Mouse (Mus musculus): Measurements from ENCODE around the gene Tpp2.
"Not testable (repeated sequence)": the region's sequence is repeated elsewhere in the genome, so short reads cannot be mapped to it uniquely, and the experiment has no call there.

The Tpp2 gene

DNA sequence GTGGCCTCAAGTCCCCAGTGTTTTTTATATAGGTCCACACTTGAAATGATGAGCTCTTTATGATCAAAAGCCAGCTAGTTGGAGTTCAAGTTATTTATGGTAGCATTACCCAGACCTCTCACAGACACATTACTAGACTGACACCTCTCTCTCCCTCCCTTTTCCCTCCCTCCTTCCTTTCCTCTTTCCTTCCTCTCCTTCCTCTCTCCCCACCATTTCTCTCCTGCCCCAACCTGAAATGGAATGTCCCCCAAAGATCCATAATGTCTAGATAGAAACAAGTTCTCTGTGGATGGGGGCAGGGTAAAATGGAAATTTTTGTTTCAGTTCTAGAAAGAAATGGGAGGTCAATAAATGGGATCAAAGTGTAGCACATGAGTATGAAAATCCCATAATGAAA is 86.5 kb downstream of the Tpp2 start, which contains the start of gene Mettl21c:
Mettl21c (minus strand) TSS at position 101 of the 400 bp plus-strand sequence.
- no peak for DNase-seq (ENCODE audit: low read depth)

DNA sequence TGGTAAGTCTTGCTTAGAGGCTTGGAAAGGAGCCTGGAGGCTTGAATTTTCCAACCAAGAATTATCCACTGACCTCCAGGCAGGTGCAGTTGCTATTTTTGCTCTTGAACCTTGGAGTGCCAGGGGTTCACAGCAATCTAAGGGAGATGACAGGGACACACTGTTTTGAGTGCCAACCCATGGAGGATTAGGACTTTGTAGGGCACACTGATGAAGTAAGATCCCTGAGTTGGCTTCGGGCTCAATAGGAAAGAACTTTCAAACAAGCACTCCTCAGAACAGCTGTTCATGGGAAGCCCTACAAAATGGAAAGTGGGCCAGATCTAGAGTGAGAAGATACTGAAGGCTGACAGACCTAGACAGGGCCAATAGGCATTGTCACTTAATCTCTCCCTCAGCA is 89.2 kb downstream of the Tpp2 start:
- no peak for DNase-seq (ENCODE audit: low read depth)

DNA sequence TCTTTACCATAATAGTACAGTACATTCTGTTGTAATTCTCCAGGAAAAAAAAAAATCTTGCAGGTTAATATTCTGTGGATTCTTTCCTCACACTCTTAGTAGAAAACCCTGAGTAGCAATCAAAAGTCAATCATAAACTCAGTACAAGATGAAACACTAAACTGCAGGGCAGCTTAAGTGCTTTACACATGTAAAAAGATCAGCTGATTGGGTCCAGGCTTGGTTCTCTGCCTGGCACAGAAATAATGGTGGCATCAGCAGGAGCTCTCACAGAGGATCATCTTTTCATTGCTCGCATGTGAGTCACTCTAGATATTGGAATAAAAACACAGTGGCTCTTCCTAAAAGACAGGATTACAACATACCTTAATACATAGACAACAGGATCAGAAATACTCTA is 94.2 kb downstream of the Tpp2 start:
- DNase-seq (ENCODE audit: low read depth) = no peak

DNA sequence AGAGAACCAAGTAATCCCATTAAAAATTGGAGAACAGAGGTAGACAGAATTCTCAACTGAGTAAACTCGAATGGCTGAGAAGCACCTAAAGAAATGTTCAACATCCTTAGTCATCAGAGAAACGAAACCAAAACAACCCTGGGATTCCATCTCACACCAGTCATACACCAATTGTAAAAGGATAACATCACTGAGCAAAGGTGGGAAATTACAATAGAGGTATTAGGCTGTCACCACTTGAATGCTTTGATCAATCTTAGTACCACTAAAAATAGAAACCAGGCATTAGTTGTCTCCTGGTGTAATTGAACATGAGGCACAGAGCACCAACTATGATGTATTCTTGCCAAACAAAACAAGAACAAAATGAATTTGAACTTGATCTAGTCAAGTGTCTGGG is 98.8 kb downstream of the Tpp2 start:
- DNase-seq (ENCODE audit: low read depth) = no peak

DNA sequence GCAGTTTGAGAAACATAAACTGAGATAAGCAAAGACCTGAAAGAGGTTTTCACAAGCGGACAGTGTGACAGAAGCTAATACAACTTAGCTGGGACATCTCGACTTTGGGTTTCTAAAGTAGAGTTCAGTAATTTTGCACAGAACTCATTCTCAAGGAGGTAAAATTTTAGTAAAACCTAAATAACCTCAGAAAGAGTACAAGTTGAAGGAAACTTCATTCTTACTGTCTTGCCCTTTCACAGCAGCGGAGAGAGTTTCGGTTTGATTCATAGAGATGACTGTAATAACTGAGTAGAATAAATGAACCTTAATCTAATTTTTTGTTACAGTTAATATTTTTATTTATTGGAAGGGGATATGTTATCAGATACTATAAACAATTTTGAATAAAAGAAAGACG is 99.5 kb downstream of the Tpp2 start:
- DNase-seq (ENCODE audit: low read depth) = no peak

DNA sequence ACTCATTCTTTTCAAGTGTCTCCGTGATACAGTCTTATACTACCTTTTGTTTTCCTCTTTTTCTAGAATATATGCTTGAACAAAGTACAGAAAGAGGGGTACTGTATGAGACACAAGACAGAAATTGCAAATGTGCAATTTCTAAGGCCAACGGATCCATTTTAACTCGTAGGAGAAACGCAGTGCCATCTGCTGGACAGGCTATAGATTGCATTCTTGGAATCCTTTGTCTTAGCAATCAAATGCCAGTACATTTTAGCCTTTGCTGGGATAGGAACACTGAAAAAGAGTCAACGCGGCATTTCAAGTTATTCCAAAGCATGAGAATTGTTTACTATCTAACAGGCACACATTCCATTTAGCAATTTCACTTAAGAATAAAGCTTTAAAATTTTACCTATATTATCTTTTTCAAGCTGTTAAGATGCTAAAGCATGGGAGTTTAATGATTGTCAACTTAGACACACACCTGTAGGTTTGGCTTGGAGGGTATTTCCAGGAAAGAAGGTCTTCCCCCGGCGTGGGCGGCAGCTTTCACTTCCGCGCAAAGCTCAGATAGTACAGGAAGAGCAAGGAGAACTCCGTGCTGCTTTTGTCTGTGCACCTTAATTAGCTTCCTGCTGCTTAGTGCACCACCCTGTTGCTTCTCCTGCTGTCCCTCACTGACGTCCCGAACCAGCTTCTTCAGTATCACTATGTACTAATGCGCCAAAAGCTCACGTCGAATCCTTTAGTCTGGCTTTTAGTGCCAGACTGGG is 108.5 kb downstream of the Tpp2 start:
- DNase-seq (ENCODE audit: low read depth) = peak; percentile 75

DNA sequence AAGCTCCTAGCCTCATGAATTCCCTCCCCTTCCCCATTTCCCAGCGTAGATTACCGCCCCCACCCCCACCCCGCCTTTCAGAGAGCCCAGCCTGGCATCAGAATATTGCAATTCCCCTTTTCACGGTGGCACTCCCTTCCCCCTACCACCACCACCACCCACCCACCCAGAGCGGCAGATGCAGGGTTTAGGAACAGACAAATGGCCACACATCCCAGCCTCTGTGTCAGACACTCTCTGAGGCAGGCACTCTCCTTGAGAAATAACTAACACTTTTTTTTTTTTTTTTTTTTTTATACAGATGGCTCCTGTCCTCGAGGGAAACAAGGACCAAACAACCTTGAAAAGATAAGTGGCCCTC is 109.1 kb downstream of the Tpp2 start:
- no peak for DNase-seq (ENCODE audit: low read depth)

DNA sequence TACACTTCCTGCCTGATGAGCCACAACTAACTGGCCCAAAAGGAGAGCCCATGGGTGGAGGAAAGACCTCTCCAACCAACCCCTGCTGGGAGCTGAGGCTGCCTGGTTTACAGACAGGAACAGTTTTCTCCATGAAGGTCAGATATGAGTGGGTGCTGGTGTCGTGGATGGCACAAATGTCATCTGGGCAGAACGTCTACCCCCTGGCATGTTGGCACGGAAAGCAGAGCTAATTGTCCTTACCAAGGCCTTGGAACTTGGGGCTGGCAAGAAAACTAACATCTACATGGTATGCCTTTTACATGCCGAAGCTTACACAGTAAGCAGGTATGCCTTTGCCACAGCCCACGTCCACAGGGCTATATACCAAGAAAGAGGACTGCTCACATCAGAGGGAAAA is 112.2 kb downstream of the Tpp2 start:
- not testable (repeated sequence) for DNase-seq (ENCODE audit: low read depth)

DNA sequence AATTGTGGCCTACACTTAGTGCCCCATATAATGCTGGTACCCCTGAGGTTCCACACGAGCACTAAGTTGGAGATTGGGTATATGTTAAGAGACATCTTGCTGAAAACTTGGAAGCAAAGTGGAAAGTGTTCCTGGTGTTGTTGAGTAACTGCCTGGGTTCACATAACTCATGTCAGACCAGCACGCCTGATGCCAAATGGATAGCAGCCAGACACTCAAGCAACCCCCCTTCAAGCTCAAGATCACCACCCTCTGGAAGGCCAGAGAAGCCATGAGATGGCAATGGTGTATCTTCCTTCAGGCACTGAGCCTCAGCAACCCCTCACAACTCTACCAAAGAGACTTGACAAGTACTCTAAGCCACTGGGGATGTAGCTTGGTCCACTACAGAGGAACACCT is 113.1 kb downstream of the Tpp2 start:
- DNase-seq (ENCODE audit: low read depth) = no peak
